Mouse (Mus musculus) hindbrain, postnatal 0 days (tissue): ENCODE results near the gene Mrpl20. TPM values are rescaled to one million over a fixed set of nuclear protein-coding genes. Genes with fewer than 3 reads are reported as not detected.
"Not testable (repeated sequence)": the region's sequence is repeated elsewhere in the genome, so short reads cannot be mapped to it uniquely, and the experiment has no call there.

Source experiments
- ATAC-seq: fragments of 200-750 bp; cut with Nextera tagmentation; 2 replicates; pipeline ENCODE4 v1.8.0; 2017; ENCODE audit warnings: mild to moderate bottlenecking, moderate TSS enrichment, moderate library complexity
- DNase-seq: peaks from one replicate; pipeline ENCODE4 v3.0.0-alpha.2; 2015; ENCODE audit warnings: low spot score
- H3K27ac ChIP-seq: fragments of 300-500 bp; sonication (generic); 2 replicates; pipeline ENCODE4 v1.5.1; 2014; ENCODE audit warnings: mild to moderate bottlenecking
- H3K27me3 ChIP-seq: fragments of 300-500 bp; sonication (generic); 2 replicates; pipeline ENCODE4 v1.6.1; 2014; ENCODE audit warnings: low read length, mixed read lengths; ENCODE audit not compliant: insufficient read depth
- H3K36me3 ChIP-seq: fragments of 300-500 bp; sonication (generic); 2 replicates; pipeline ENCODE4 v1.6.1; 2014; ENCODE audit warnings: low read length, mixed read lengths; ENCODE audit not compliant: insufficient read depth
- H3K4me1 ChIP-seq: fragments of 300-500 bp; sonication (generic); 2 replicates; pipeline ENCODE4 v1.6.1; 2014; ENCODE audit warnings: antibody characterized with exemption, low read length, mixed read lengths; ENCODE audit not compliant: insufficient read depth
- H3K4me2 ChIP-seq: fragments of 300-500 bp; sonication (generic); 2 replicates; pipeline ENCODE4 v1.6.1; 2014; ENCODE audit warnings: low read depth, mild to moderate bottlenecking, low read length, moderate library complexity, mixed read lengths
- H3K4me3 ChIP-seq: fragments of 300-500 bp; sonication (generic); 2 replicates; pipeline ENCODE4 v1.5.1; 2014; ENCODE audit warnings: low read length
- H3K9ac ChIP-seq: fragments of 300-500 bp; sonication (generic); replicated peaks from 2 replicates; pipeline ENCODE4 v1.6.1; 2014; ENCODE audit warnings: mild to moderate bottlenecking, low read length, moderate library complexity, mixed read lengths
- H3K9me3 ChIP-seq: fragments of 300-500 bp; sonication (generic); 2 replicates; pipeline ENCODE4 v1.6.1; 2016; ENCODE audit warnings: low read length, mixed read lengths
- CTCF ChIP-seq: IDR thresholded peaks from 2 replicates; pipeline ENCODE4 v1.5.1; 2016; ENCODE audit warnings: antibody characterized with exemption, control low read depth, low read depth
- WGBS: fragments of 180-500 bp; shearing (Covaris S2); extraction: QIAGEN DNeasy Blood & Tissue Kit; methylation state at CpG from one replicate; pipeline ENCODE4 v1.1.7; 2014; 5-methylcytosine and 5-hydroxymethylcytosine counted together
- polyA plus RNA-seq: library from polyadenylated mRNA; unstranded; fragments of >200 nt; fragmentation: Nextera tagmentation; extraction: Ambion mirVana; gene quantifications from 2 replicates; pipeline ENCODE4 v1.2.1, GENCODE M21; 2015
- total RNA-seq: library from RNA; depleted of rRNA; stranded (reverse); fragments of >200 nt; gene quantifications from 2 replicates; pipeline ENCODE4 v1.2.3, GENCODE M21; 2014

Mrpl20 gene
- total and polyA plus RNA-seq, 2 experiments from 2014 or later, result 87.5 to 310 TPM

DNA sequence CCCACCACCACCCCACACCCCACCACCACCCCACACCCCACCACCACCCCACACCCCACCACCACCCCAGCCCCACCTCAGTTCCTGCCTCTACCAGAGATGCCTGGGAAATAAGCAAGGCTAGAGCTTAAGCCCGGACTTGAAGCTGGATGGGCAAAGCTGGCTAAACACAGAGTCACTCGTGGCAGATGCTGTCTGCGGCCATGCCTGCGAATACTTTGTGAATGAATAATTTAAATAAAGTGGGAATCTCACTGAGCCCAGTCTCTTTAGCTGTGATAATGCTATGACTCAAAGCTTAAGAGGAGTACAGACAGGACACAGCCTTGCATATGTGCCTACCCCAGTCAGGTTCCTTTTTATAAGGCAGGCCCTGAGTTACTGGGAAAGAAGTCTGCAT, 23.2 kb upstream of the Mrpl20 start:
- no peak overlapping the region for H3K27ac ChIP-seq
- no peaks in the 10 kb centered on the region for H3K27me3 ChIP-seq
- H3K36me3 ChIP-seq, result no peaks in the 10 kb centered on the region
- WGBS, result 85% methylated on average over 4 of the region's 4 CpGs
- no peaks in the 10 kb centered on the region for H3K9me3 ChIP-seq
- H3K4me1 ChIP-seq, result peaks cover 8% of the 10 kb centered on the region; the same call in 1 of the 2 replicates
- no peak for ATAC-seq
- no peak overlapping the region for H3K9ac ChIP-seq
- no peak overlapping the region for H3K4me2 ChIP-seq
- no peak for DNase-seq
- no peak for TF ChIP-seq CTCF
- H3K4me3 ChIP-seq, result no peak overlapping the region

DNA sequence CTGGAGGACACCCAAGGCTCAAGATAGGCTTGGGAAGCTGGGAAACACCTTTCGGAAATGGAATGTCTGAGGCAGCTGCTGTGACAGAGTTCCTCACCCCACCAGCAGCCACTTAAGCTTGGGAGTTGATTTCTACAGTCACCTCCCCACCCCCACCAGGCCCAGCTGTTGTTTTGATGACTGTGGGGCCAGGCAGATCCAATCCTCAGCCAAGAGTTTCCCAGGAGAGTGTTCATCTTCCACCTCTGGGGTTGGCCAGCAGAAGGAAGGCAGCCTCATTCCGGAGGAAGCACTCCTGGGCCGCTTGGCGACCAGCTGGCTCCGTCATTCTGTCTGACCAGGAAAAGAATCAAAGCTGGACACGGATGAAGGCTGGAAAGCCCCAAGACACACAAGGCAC, 21.8 kb upstream of the Mrpl20 start:
- H3K36me3 ChIP-seq, result no peaks in the 10 kb centered on the region
- WGBS, result 16% methylated on average over 6 of the region's 6 CpGs
- no peak overlapping the region for H3K4me2 ChIP-seq
- peak; percentile 48 for DNase-seq
- ATAC-seq, result no peak
- no peaks in the 10 kb centered on the region for H3K9me3 ChIP-seq
- H3K27ac ChIP-seq, result no peak overlapping the region
- H3K4me1 ChIP-seq, result no peaks in the 10 kb centered on the region; the same call in 1 of the 2 replicates
- H3K27me3 ChIP-seq, result no peaks in the 10 kb centered on the region
- TF ChIP-seq CTCF, result no peak
- no peak overlapping the region for H3K4me3 ChIP-seq
- no peak overlapping the region for H3K9ac ChIP-seq

DNA sequence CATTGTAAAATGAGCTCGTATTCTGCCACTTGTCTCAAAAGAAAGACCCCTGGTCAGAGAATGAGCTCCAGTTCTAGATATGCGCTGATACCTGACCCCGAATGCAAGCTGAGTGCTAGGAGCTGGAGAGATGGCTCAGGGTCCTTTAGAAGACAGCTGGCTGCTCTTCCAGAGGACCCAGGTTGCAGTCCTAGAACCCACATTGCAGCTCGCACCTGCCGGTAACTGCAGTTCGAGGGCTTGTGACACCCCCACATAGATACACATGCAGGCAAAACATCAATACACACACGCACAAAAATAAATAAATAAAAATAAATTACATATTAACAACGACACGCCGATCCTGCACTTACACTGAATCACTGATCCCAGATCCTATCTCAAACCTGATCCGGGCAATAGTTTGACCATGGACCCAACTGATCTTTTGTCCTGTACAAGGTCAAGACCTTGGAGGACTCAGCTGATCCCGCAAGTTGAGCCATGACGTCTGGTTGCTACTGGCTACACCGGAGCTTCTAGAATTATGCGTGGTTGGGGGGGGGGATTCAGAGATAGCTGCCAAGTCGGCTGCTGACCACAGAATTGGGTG, 19.1 kb upstream of the Mrpl20 start:
- Histone ChIP-seq H3K9ac (peak overlapping the region; percentile 67), H3K27me3 (no peaks in the 10 kb centered on the region), H3K4me1 (no peaks in the 10 kb centered on the region; the same call in 1 of the 2 replicates), H3K9me3 (no peaks in the 10 kb centered on the region), H3K4me2 (peak overlapping the region; percentile 61), H3K4me3 (peak overlapping the region; percentile 50), H3K27ac (peak overlapping the region; percentile 83), H3K36me3 (no peaks in the 10 kb centered on the region)
- 30% methylated on average over 16 of the region's 16 CpGs for WGBS
- DNase-seq (no peak), ATAC-seq (0 out of 2 replicates have a peak, but pooled peaks have one; percentile 4)
- TF ChIP-seq CTCF, result no peak

DNA sequence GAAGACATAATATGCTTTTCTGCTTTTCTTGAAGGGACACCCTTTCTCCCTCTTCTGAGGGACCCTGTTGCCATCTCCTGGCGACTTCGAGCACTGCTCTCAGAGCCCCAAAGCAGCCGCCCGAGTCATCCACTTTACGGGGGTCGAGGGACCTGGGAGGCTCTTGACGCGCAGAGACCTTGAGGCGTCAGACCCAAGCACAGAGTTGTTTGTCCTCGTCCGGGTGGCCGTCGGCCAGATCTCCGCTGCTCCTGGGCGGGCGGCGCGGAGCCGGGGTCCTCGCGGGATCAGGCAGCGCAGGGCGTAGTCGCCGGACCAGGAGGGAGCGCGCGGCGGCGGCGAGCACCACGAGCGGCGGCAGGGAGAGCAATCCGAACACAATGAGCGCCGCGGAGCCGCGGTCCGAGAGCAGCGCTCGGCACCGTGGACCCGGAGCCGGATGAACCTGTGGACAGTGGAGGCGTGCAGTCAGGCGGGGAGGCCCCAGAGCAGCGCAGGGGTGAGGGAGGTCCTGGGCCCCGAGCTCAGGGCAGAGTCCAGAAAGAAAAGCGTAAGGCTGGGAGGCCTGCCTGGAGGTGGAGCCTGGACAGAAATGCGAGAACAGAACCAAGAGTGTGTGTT, 18.5 kb upstream of the Mrpl20 start:
- H3K36me3 ChIP-seq, result no peaks in the 10 kb centered on the region
- peak overlapping the region; percentile 50 for H3K4me3 ChIP-seq
- H3K9me3 ChIP-seq, result no peaks in the 10 kb centered on the region
- no peaks in the 10 kb centered on the region for H3K27me3 ChIP-seq
- peak; percentile 91 for DNase-seq
- peak overlapping the region; percentile 67 for H3K9ac ChIP-seq
- 3% methylated on average over 52 of the region's 52 CpGs for WGBS
- TF ChIP-seq CTCF, result peak; percentile 80
- peak; percentile 93 for ATAC-seq
- peak overlapping the region; percentile 83 for H3K27ac ChIP-seq
- H3K4me1 ChIP-seq, result no peaks in the 10 kb centered on the region; the same call in 1 of the 2 replicates
- H3K4me2 ChIP-seq, result peak overlapping the region; percentile 61

DNA sequence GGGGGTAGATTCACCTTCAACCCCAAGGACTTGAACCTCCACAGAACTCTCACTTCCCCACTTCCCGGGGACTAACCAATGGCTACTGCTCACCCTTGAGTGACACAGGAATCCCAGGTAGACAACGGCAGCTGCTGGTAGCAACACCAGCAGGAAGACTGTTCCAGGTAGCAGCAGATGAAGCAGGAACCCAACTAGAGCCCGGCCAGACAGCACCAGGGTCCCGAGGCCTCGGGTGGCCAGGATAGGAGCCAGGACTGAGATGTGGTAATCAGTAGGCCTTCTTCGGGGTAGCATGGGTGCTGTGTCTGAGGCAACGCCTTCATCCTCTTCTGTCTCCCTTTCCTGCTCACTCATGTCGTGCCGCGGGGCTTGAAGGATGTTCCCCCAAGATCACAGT, 17.4 kb upstream of the Mrpl20 start:
- DNase-seq, result no peak
- 85% methylated on average over 7 of the region's 10 CpGs for WGBS
- no peaks in the 10 kb centered on the region for H3K36me3 ChIP-seq
- peak overlapping the region; percentile 23; the same call in 1 of the 2 replicates for H3K4me2 ChIP-seq
- H3K4me1 ChIP-seq, result no peaks in the 10 kb centered on the region; the same call in 1 of the 2 replicates
- H3K9me3 ChIP-seq, result no peaks in the 10 kb centered on the region
- no peak for ATAC-seq
- H3K27ac ChIP-seq, result no peak overlapping the region
- no peak overlapping the region for H3K9ac ChIP-seq
- TF ChIP-seq CTCF, result no peak
- H3K4me3 ChIP-seq, result no peak overlapping the region
- no peaks in the 10 kb centered on the region for H3K27me3 ChIP-seq

DNA sequence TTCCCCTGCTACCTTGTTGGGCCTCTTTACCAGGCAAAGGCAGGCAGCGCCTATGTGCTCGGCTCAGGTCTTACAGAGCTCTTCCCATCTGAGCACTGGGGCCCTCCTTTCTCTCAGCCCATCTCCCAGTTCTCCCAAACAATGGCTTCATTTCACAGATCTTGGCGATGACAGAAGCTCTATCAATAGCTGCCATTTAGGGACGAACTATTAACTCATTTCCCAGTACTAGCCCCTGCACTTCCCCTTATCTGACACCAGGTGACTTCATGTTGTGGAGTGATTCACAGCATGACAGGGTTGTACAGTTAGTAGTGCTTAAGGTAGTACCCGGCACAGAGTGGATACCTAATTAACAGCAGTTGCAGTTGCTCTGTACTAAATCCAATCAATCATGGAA, 16.9 kb upstream of the Mrpl20 start, which contains the start of gene Tmem88b:
TSS of gene Tmem88b (minus strand) at position 56 of the 400 bp plus-strand sequence.
- Histone ChIP-seq H3K4me3 (peak within 1 kb of the TSS; percentile 50), H3K27me3 (no peaks in the 10 kb centered on the region), H3K4me1 (no peaks in the 10 kb centered on the region; the same call in 1 of the 2 replicates), H3K4me2 (peak within 1 kb of the TSS; percentile 61), H3K36me3 (no peaks in the 10 kb centered on the region), H3K9ac (peak within 1 kb of the TSS; percentile 67), H3K27ac (peak within 1 kb of the TSS; percentile 83), H3K9me3 (no peaks in the 10 kb centered on the region)
- no peak for DNase-seq
- 51% methylated on average over 5 of the region's 5 CpGs for WGBS
- peak; percentile 49 for TF ChIP-seq CTCF
- ATAC-seq, result no peak

DNA sequence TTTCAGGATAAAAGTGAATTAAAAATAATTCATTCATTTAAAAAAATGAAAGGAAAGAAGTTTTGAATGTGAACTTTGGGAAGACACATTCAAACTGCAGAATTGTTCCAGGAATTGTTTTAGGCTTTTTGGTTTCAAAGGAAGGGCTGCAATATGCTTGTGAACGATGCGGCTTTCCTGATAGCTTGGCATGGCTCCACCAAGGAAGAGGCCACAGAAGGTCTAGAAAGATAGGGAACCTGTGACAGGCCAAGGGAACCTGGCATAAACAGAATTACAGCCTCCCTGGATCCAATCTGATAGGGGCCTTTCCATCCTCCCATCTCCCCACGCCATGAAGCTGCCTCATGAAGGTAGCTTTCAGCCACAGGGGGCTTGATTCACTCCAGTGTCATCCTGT, 14.4 kb upstream of the Mrpl20 start:
- no peaks in the 10 kb centered on the region for H3K36me3 ChIP-seq
- TF ChIP-seq CTCF, result no peak
- no peaks in the 10 kb centered on the region; the same call in 1 of the 2 replicates for H3K4me1 ChIP-seq
- no peak overlapping the region for H3K4me3 ChIP-seq
- ATAC-seq (no peak), DNase-seq (no peak)
- no peak overlapping the region for H3K27ac ChIP-seq
- H3K9me3 ChIP-seq, result no peaks in the 10 kb centered on the region
- H3K4me2 ChIP-seq, result no peak overlapping the region
- H3K27me3 ChIP-seq, result no peaks in the 10 kb centered on the region
- WGBS, result 77% methylated on average over 3 of the region's 3 CpGs
- H3K9ac ChIP-seq, result no peak overlapping the region

DNA sequence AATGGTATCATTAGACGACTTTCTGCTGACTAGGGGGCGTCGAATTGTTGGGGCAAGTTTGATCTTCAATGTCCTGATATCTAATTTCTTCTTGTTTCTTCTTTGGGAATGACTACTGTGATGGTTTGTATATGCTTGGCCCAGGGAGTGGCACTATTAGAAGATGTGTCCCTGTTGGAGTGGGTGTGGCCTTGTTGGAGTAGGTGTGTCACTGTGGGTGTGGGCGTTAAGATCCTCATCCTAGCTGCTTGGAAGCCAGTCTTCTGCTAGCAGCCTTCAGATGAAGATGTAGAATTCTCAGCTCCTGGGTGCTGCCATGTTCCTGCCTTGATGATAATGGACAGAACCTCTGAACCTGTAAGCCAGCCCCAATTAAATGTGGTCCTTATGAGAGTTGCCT, 13.8 kb upstream of the Mrpl20 start:
- not testable (repeated sequence) for H3K36me3 ChIP-seq, H3K9ac ChIP-seq, H3K27ac ChIP-seq, H3K27me3 ChIP-seq, H3K4me3 ChIP-seq, DNase-seq, H3K4me2 ChIP-seq, ATAC-seq, H3K9me3 ChIP-seq, H3K4me1 ChIP-seq
- whole genome bisulfite sequencing, result 82% methylated on average over 4 of the region's 4 CpGs
